Mouse (Mus musculus): ENCODE data around the gene Rtp2. TPM values are rescaled to one million over a fixed set of nuclear protein-coding genes. Genes with fewer than 3 reads are reported as not detected.

The Rtp2 gene
- polyA plus RNA-seq, 1 experiment from 2014 or later, result not detected

GRCm38 (mm10) chr16:23972126-23972740, 40.0 kb upstream of the Rtp2 start:
- ATAC-seq (ENCODE audit: low FRiP score) (no peak), DNase-seq (ENCODE audit: low spot score) (no peak)
- H3K36me3 ChIP-seq (replicated peaks; ENCODE audit: control insufficient read depth, insufficient read depth), result no peaks in the 10 kb centered on the region
- WGBS, result 80% methylated on average over 20 of the region's 20 CpGs
- H3K27me3 ChIP-seq (ENCODE audit: control insufficient read depth, insufficient read depth, low read length), result no peaks in the 10 kb centered on the region
- no peak overlapping the region for H3K4me3 ChIP-seq (replicated peaks; ENCODE audit: low read length)
- no peaks in the 10 kb centered on the region for H3K9me3 ChIP-seq (ENCODE audit: control insufficient read depth, low read length)
- no peak overlapping the region for H3K27ac ChIP-seq
- no peak overlapping the region for H3K9ac ChIP-seq
- H3K4me1 ChIP-seq (replicated peaks; ENCODE audit: control insufficient read depth, insufficient read depth, low read length), result no peaks in the 10 kb centered on the region
- H3K4me2 ChIP-seq (replicated peaks), result no peak overlapping the region

DNA sequence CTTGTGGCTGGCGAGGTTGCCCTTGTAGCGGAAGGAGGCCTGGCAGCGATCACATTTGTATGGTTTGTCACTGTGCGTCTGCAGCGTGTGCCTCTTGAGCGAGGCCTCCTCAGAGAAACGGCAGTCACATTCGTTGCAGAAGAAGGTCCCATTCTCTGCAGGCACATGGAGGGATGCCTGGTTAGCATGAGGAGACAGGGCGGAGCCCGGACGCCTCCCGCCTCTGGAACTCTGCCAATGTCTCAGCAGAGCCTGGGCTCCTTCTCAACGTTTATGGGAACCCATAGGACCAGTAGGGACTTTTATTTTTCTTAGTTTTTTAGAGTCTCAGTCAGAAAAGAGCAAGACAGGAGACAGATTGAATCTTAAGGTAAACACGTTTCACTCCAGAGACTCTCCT, 37.7 kb upstream of the Rtp2 start:
- Histone ChIP-seq H3K27me3 (ENCODE audit: control insufficient read depth, insufficient read depth, low read length) (no peaks in the 10 kb centered on the region), H3K4me3 (replicated peaks; ENCODE audit: low read length) (no peak overlapping the region), H3K4me2 (replicated peaks) (no peak overlapping the region), H3K9ac (no peak overlapping the region), H3K36me3 (replicated peaks; ENCODE audit: control insufficient read depth, insufficient read depth) (no peaks in the 10 kb centered on the region), H3K27ac (no peak overlapping the region), H3K4me1 (replicated peaks; ENCODE audit: control insufficient read depth, insufficient read depth, low read length) (no peaks in the 10 kb centered on the region), H3K9me3 (ENCODE audit: control insufficient read depth, low read length) (no peaks in the 10 kb centered on the region)
- ATAC-seq (ENCODE audit: low FRiP score) (no peak), DNase-seq (ENCODE audit: low spot score) (no peak)
- WGBS, result 80% methylated on average over 14 of the region's 14 CpGs

DNA sequence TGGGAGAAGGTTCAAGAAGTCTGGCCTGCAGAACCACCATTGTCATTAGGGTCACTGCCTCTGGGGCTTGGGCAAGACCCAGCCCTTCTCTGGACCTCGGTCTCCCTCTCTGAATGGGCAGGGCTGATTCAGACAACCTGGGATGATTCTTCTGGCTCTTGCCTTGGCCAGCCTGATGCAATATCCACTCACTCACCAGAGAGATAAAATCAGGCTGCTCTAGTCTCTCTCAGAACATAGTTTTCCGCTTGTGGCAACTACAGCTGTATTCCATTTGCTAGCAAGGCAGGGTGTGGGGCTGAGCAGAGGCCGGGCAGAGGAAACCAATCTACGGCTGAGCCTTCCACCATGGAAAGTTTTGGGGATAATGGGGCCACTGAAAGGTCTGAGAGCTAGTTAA, 36.7 kb upstream of the Rtp2 start:
- DNase-seq (ENCODE audit: low spot score), result no peak
- no peaks in the 10 kb centered on the region for H3K9me3 ChIP-seq (ENCODE audit: control insufficient read depth, low read length)
- H3K4me3 ChIP-seq (replicated peaks; ENCODE audit: low read length), result no peak overlapping the region
- no peak for ATAC-seq (ENCODE audit: low FRiP score)
- H3K4me2 ChIP-seq (replicated peaks), result no peak overlapping the region
- no peaks in the 10 kb centered on the region for H3K36me3 ChIP-seq (replicated peaks; ENCODE audit: control insufficient read depth, insufficient read depth)
- no peak overlapping the region for H3K27ac ChIP-seq
- no peaks in the 10 kb centered on the region for H3K4me1 ChIP-seq (replicated peaks; ENCODE audit: control insufficient read depth, insufficient read depth, low read length)
- WGBS, result 93% methylated on average over 4 of the region's 4 CpGs
- H3K9ac ChIP-seq, result no peak overlapping the region
- no peaks in the 10 kb centered on the region for H3K27me3 ChIP-seq (ENCODE audit: control insufficient read depth, insufficient read depth, low read length)

GRCm38 (mm10) chr16:23967301-23967700, 35.1 kb upstream of the Rtp2 start:
- Histone ChIP-seq H3K36me3 (replicated peaks; ENCODE audit: control insufficient read depth, insufficient read depth) (no peaks in the 10 kb centered on the region), H3K4me2 (replicated peaks) (no peak overlapping the region), H3K9me3 (ENCODE audit: control insufficient read depth, low read length) (no peaks in the 10 kb centered on the region), H3K4me1 (replicated peaks; ENCODE audit: control insufficient read depth, insufficient read depth, low read length) (no peaks in the 10 kb centered on the region), H3K27me3 (ENCODE audit: control insufficient read depth, insufficient read depth, low read length) (no peaks in the 10 kb centered on the region), H3K9ac (no peak overlapping the region), H3K27ac (no peak overlapping the region), H3K4me3 (replicated peaks; ENCODE audit: low read length) (no peak overlapping the region)
- ATAC-seq (ENCODE audit: low FRiP score) (no peak), DNase-seq (ENCODE audit: low spot score) (no peak)
- 88% methylated on average over 7 of the region's 7 CpGs for whole genome bisulfite sequencing

DNA sequence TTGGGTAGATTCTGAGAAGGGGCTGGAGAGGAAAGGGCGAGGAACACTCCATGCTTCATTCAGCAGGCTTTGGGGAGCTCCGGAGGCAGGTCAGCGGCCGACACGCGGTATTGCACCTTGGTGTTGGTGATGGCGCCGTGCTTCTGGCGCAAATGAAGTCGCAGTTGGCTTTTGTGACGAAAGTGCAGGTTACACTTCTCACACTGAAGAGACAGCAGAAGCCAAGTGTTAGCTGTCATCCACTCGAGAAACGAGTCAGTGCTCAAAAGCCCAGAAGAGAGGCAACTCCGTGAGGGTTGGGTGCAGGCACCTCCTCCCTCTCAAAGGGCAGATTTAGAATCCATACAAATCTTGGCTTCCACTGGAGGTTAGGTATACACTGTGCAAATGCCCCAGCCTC, 33.9 kb upstream of the Rtp2 start:
- DNase-seq (ENCODE audit: low spot score) (no peak), ATAC-seq (ENCODE audit: low FRiP score) (no peak)
- Histone ChIP-seq H3K9ac (no peak overlapping the region), H3K9me3 (ENCODE audit: control insufficient read depth, low read length) (no peaks in the 10 kb centered on the region), H3K27me3 (ENCODE audit: control insufficient read depth, insufficient read depth, low read length) (no peaks in the 10 kb centered on the region), H3K36me3 (replicated peaks; ENCODE audit: control insufficient read depth, insufficient read depth) (no peaks in the 10 kb centered on the region), H3K4me2 (replicated peaks) (no peak overlapping the region), H3K4me3 (replicated peaks; ENCODE audit: low read length) (no peak overlapping the region), H3K4me1 (replicated peaks; ENCODE audit: control insufficient read depth, insufficient read depth, low read length) (no peaks in the 10 kb centered on the region), H3K27ac (no peak overlapping the region)
- 93% methylated on average over 14 of the region's 14 CpGs for WGBS

DNA sequence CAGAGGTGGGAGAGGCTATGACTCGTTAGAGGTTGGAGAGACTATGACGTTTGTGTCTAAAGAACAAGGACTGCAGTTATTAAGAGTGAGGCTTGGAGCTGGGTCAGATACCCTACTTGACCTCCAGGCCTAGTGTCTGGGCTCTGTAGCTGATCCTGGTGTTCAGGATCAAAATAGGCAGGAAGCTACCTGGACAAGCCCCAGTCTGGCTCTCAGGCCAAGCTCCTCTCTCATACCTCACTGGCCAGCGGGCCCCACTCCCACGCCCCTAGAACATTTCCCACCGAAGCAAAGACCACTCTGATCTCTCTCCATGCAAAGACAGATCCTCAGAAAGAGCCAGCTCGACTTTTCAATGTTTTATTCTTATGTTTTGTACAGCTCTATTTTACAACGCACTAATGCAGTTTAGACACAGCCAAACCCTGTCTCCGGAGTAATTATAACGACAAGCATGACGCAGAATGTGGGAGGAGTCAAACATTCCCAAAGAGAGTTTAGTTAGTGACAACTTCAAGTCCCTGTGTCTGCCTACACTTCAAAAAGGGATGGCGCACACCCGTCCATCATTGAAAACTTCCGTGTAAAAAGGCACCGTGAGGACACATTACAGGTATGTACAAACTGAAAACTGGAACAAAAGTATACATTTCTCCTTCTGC, 32.6 kb upstream of the Rtp2 start:
- no peak overlapping the region for H3K27ac ChIP-seq
- H3K9ac ChIP-seq, result no peak overlapping the region
- DNase-seq (ENCODE audit: low spot score) (no peak), ATAC-seq (ENCODE audit: low FRiP score) (no peak)
- WGBS, result 72% methylated on average over 14 of the region's 14 CpGs
- H3K4me1 ChIP-seq (replicated peaks; ENCODE audit: control insufficient read depth, insufficient read depth, low read length), result no peaks in the 10 kb centered on the region
- H3K4me3 ChIP-seq (replicated peaks; ENCODE audit: low read length), result no peak overlapping the region
- no peaks in the 10 kb centered on the region for H3K9me3 ChIP-seq (ENCODE audit: control insufficient read depth, low read length)
- no peaks in the 10 kb centered on the region for H3K36me3 ChIP-seq (replicated peaks; ENCODE audit: control insufficient read depth, insufficient read depth)
- no peaks in the 10 kb centered on the region for H3K27me3 ChIP-seq (ENCODE audit: control insufficient read depth, insufficient read depth, low read length)
- H3K4me2 ChIP-seq (replicated peaks), result no peak overlapping the region

DNA sequence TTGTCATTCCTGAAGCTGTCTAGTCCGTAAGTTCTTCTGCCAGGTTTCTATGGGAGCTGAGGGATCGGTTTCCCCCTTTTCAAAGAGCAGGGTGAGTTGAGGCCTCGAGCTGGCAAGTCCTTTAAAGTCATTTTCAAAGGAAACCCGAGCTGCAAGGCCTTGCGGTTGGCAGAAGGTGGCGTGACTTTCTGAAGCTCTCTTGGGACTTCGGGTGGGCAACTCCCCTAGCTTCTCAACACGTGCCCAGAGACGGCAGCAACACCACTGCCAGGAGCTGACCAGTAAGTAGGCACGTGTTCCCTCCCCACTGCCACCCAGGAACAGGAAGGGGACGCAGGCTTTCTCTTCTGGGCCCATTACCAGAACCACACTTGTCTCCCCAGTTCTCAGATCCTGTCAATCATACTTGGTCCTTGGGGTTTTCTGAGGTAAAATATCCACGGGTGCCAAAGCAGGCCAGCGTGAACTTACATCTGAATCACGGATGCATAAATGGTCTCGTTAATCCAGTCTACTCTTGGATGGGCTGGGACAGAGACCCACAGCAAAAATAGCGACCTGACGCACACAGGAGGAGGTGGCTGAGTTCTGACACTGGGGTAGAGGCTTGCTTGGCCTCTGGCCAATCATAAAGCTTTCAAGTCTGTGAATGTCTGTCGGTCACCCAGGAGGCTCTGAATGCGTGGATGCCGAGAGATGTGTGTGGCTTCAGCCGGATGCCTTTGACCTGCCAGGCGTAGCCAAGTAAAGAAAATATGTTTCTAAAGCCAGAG, 31.9 kb upstream of the Rtp2 start:
- Histone ChIP-seq H3K36me3 (replicated peaks; ENCODE audit: control insufficient read depth, insufficient read depth) (no peaks in the 10 kb centered on the region), H3K4me2 (replicated peaks) (no peak overlapping the region), H3K4me1 (replicated peaks; ENCODE audit: control insufficient read depth, insufficient read depth, low read length) (no peaks in the 10 kb centered on the region), H3K9ac (no peak overlapping the region), H3K9me3 (ENCODE audit: control insufficient read depth, low read length) (no peaks in the 10 kb centered on the region), H3K4me3 (replicated peaks; ENCODE audit: low read length) (no peak overlapping the region), H3K27me3 (ENCODE audit: control insufficient read depth, insufficient read depth, low read length) (no peaks in the 10 kb centered on the region), H3K27ac (no peak overlapping the region)
- WGBS, result 52% methylated on average over 22 of the region's 22 CpGs
- peak; percentile 41; the same call in 1 of the 2 replicates for ATAC-seq (ENCODE audit: low FRiP score)
- DNase-seq (ENCODE audit: low spot score), result no peak

GRCm38 (mm10) chr16:23962401-23962800, 30.2 kb upstream of the Rtp2 start:
- H3K4me2 ChIP-seq (replicated peaks), result no peak overlapping the region
- H3K36me3 ChIP-seq (replicated peaks; ENCODE audit: control insufficient read depth, insufficient read depth), result no peaks in the 10 kb centered on the region
- no peak overlapping the region for H3K27ac ChIP-seq
- WGBS, result 89% methylated on average over 2 of the region's 2 CpGs
- H3K9me3 ChIP-seq (ENCODE audit: control insufficient read depth, low read length), result no peaks in the 10 kb centered on the region
- no peak overlapping the region for H3K4me3 ChIP-seq (replicated peaks; ENCODE audit: low read length)
- H3K27me3 ChIP-seq (ENCODE audit: control insufficient read depth, insufficient read depth, low read length), result no peaks in the 10 kb centered on the region
- no peaks in the 10 kb centered on the region for H3K4me1 ChIP-seq (replicated peaks; ENCODE audit: control insufficient read depth, insufficient read depth, low read length)
- no peak for DNase-seq (ENCODE audit: low spot score)
- H3K9ac ChIP-seq, result no peak overlapping the region
- no peak for ATAC-seq (ENCODE audit: low FRiP score)

GRCm38 (mm10) chr16:23958938-23959337, 26.7 kb upstream of the Rtp2 start:
- H3K9ac ChIP-seq, result no peak overlapping the region
- H3K27ac ChIP-seq, result no peak overlapping the region
- no peak for DNase-seq (ENCODE audit: low spot score)
- no peaks in the 10 kb centered on the region for H3K9me3 ChIP-seq (ENCODE audit: control insufficient read depth, low read length)
- H3K4me3 ChIP-seq (replicated peaks; ENCODE audit: low read length), result no peak overlapping the region
- no peak for ATAC-seq (ENCODE audit: low FRiP score)
- H3K4me2 ChIP-seq (replicated peaks), result no peak overlapping the region
- no peaks in the 10 kb centered on the region for H3K4me1 ChIP-seq (replicated peaks; ENCODE audit: control insufficient read depth, insufficient read depth, low read length)
- no peaks in the 10 kb centered on the region for H3K36me3 ChIP-seq (replicated peaks; ENCODE audit: control insufficient read depth, insufficient read depth)
- no peaks in the 10 kb centered on the region for H3K27me3 ChIP-seq (ENCODE audit: control insufficient read depth, insufficient read depth, low read length)

Data from hindbrain, embryonic 14.5 days (tissue).